Mouse (Mus musculus) colon, adult 2 months (tissue): ENCODE data around the gene Ccdc9b. TPM values are rescaled to one million over a fixed set of nuclear protein-coding genes. Genes with fewer than 3 reads are reported as not detected.

Experiments
- polyA plus RNA-seq: library from polyadenylated mRNA; depleted of rRNA; stranded (reverse); fragments of >200 nt; gene quantifications from 2 replicates; pipeline ENCODE4 v1.2.3, GENCODE M21; 2012; rRNA removed

Ccdc9b gene
- 10.0 and 10.9 TPM in 2 replicates for polyA plus RNA-seq

GRCm38 (mm10) chr2:118761906-118762783, at the start of gene Ccdc9b:
Ccdc9b (minus strand) TSS chr2:118762661.

GRCm38 (mm10) chr2:118779504-118780480, 17.3 kb upstream of the Ccdc9b start, which contains the start of gene Disp2:
Disp2 (plus strand) TSS chr2:118779719.

GRCm38 (mm10) chr2:118772158-118772874, 9.9 kb upstream of the Ccdc9b start, which contains the start of gene Phgr1:
Phgr1 (plus strand) TSS chr2:118772769.

GRCm38 (mm10) chr2:118745232-118745884, 17.1 kb downstream of the Ccdc9b start, which contains the start of gene Inafm2:
Inafm2 (plus strand) TSS chr2:118745758.

GRCm38 (mm10) chr2:118728337-118728736, 34.1 kb downstream of the Ccdc9b start, which contains the start of gene Plcb2:
Plcb2 (minus strand) TSS chr2:118728438.

Other genes with a start within 250 kb of the Ccdc9b start
- gene Bmf, start 213.0 kb downstream of the Ccdc9b start, polyA plus RNA-seq = 7.2 and 12.8 TPM in 2 replicates
- 4.3 and 5.6 TPM in 2 replicates for gene Bub1b, start 164.4 kb downstream of the Ccdc9b start, polyA plus RNA-seq
- 1.6 and 2.7 TPM in 2 replicates for gene Pak6, start 99.4 kb downstream of the Ccdc9b start, polyA plus RNA-seq
- gene Ankrd63, start 58.7 kb downstream of the Ccdc9b start, polyA plus RNA-seq = 0.32 and 0.48 TPM in 2 replicates
- 3.3 and 3.6 TPM in 2 replicates for gene Plcb2, start 34.2 kb downstream of the Ccdc9b start, polyA plus RNA-seq
- gene Inafm2, start 16.9 kb downstream of the Ccdc9b start, polyA plus RNA-seq = 22.1 and 26.4 TPM in 2 replicates
- 11,514 and 14,950 TPM in 2 replicates for gene Phgr1, start 10.1 kb upstream of the Ccdc9b start, polyA plus RNA-seq
- 4.7 and 5.6 TPM in 2 replicates for gene Disp2, start 17.1 kb upstream of the Ccdc9b start, polyA plus RNA-seq
- 4.5 and 5.5 TPM in 2 replicates for gene Knstrn, start 51.3 kb upstream of the Ccdc9b start, polyA plus RNA-seq
- gene Ivd, start 99.3 kb upstream of the Ccdc9b start, polyA plus RNA-seq = 43.7 and 57.2 TPM in 2 replicates
- 27.5 and 31.1 TPM in 2 replicates for gene Bahd1, start 137.7 kb upstream of the Ccdc9b start, polyA plus RNA-seq
- gene Chst14, start 163.8 kb upstream of the Ccdc9b start, polyA plus RNA-seq = 7.2 and 7.6 TPM in 2 replicates